Mouse (Mus musculus) hindbrain, embryonic 15.5 days (tissue): ENCODE measurements around the gene Klhl11. TPM values are rescaled to one million over a fixed set of nuclear protein-coding genes. Genes with fewer than 3 reads are reported as not detected.
A peak's percentile ranks its signal among the peaks of the same experiment; 100 is the strongest.

Experiments used
- ATAC-seq: fragments of 200-750 bp; cut with Nextera tagmentation; 2 replicates; pipeline ENCODE4 v1.8.0; 2017; ENCODE audit warnings: low read depth, moderate number of reproducible peaks, moderate TSS enrichment; ENCODE audit not compliant: low FRiP score
- H3K27ac ChIP-seq: fragments of 300-500 bp; sonication (generic); replicated peaks from 2 replicates; pipeline ENCODE4 v1.5.1; 2015; ENCODE audit warnings: mild to moderate bottlenecking, inconsistent platforms
- H3K27me3 ChIP-seq: fragments of 300-500 bp; sonication (generic); 2 replicates; pipeline ENCODE4 v1.6.1; 2015; ENCODE audit warnings: control low read depth, inconsistent platforms
- H3K36me3 ChIP-seq: fragments of 300-500 bp; sonication (generic); 2 replicates; pipeline ENCODE4 v1.6.1; 2015; ENCODE audit warnings: control low read depth, inconsistent platforms
- H3K4me1 ChIP-seq: fragments of 300-500 bp; sonication (generic); replicated peaks from 2 replicates; pipeline ENCODE4 v1.6.1; 2015; ENCODE audit warnings: control low read depth, inconsistent platforms
- H3K4me2 ChIP-seq: fragments of 300-500 bp; sonication (generic); 2 replicates; pipeline ENCODE4 v1.6.1; 2015; ENCODE audit warnings: moderate library complexity, mild to moderate bottlenecking, inconsistent platforms
- H3K4me3 ChIP-seq: fragments of 300-500 bp; sonication (generic); 2 replicates; pipeline ENCODE4 v1.5.1; 2015; ENCODE audit warnings: mild to moderate bottlenecking, inconsistent platforms
- H3K9ac ChIP-seq: fragments of 300-500 bp; sonication (generic); 2 replicates; pipeline ENCODE4 v1.6.1; 2015; ENCODE audit warnings: inconsistent platforms
- H3K9me3 ChIP-seq: fragments of 300-500 bp; sonication (generic); 2 replicates; pipeline ENCODE4 v1.6.1; 2016; ENCODE audit warnings: control low read depth, inconsistent platforms
- WGBS: fragments of 180-500 bp; shearing (Covaris S2); methylation state at CpG from one replicate; pipeline ENCODE4 v1.1.7; 2015; 5-methylcytosine and 5-hydroxymethylcytosine counted together
- polyA plus RNA-seq: library from polyadenylated mRNA; unstranded; fragments of >200 nt; fragmentation: Nextera tagmentation; extraction: Ambion mirVana; gene quantifications from 2 replicates; pipeline ENCODE4 v1.2.1, GENCODE M21; 2015

The Klhl11 gene
- polyA plus RNA-seq, 1 experiment from 2014 or later, result 9.8 TPM

DNA sequence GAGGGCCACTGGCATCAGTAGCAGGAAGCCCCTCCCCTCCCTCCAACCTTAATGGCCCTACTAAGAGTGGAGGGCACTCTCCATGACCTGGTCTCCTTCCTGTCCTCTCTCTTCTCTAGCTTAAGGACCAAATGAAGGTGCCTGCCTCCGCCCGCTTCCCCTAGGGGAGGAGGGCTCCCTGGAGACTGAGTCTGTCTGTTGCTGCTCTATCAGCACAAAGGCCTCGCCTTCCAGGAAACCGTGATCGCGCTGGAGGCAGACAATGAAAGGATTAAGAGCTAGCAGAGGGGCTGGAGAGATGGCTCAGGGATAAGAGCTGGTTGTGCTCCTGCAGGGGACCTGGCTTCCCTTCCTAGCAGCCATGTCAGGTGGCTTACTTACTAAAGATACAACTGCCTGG, 28.8 kb upstream of the Klhl11 start:
- Histone ChIP-seq H3K36me3 (peaks cover 82% of the 10 kb centered on the region), H3K27me3 (no peaks in the 10 kb centered on the region), H3K4me1 (no peaks in the 10 kb centered on the region), H3K27ac (no peak overlapping the region), H3K4me3 (no peak overlapping the region), H3K9me3 (no peaks in the 10 kb centered on the region), H3K4me2 (no peak overlapping the region), H3K9ac (no peak overlapping the region)
- 43% methylated on average over 6 of the region's 6 CpGs for WGBS
- no peak for ATAC-seq

DNA sequence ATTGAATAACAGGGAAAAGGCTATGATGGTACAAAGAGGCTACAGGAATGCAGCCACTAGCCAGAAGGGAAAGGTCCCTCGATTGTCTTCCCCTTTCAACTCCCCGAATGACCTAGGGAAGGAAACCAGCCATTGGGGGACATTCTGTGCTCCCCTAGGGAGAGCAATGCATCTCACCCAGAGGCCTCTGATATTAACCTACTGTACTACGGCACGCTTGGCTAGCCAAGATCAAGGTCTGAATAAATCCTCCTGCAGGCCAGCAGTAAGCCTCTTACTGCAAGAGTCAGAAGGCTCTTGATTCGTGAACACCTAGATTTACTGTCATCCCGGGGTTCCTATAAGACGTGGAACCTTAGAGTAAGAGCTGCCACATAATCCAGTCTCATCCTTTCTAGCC, 28.1 kb upstream of the Klhl11 start:
- ATAC-seq, result no peak
- WGBS, result 88% methylated on average over 7 of the region's 7 CpGs

DNA sequence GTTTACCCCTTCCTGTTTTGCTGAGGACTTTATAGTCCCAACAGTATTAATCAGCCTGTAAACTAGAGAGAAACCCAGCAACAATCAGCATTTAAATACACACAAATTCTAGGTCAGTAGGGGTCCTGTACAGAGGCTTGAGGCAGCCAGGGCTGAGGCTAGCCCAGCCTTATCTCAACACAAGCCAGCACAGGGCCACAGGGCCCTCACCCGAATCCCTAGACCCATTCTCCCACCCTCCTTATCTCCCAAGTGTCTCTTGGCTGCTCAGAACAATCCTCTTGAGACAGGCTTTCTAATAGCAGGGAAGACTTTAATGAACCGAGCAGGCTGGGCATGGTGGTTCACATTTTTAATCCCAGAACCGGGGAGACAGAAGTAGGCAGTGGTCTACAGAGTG, 27.7 kb upstream of the Klhl11 start:
- WGBS, result 85% methylated on average over 3 of the region's 3 CpGs

More for the DNA sequence above, 28.1 kb upstream of the Klhl11 start:
- Histone ChIP-seq H3K9ac (no peak overlapping the region), H3K4me3 (no peak overlapping the region), H3K27me3 (no peaks in the 10 kb centered on the region), H3K9me3 (no peaks in the 10 kb centered on the region), H3K4me2 (no peak overlapping the region), H3K36me3 (peaks cover 82% of the 10 kb centered on the region), H3K27ac (no peak overlapping the region), H3K4me1 (no peaks in the 10 kb centered on the region)

DNA sequence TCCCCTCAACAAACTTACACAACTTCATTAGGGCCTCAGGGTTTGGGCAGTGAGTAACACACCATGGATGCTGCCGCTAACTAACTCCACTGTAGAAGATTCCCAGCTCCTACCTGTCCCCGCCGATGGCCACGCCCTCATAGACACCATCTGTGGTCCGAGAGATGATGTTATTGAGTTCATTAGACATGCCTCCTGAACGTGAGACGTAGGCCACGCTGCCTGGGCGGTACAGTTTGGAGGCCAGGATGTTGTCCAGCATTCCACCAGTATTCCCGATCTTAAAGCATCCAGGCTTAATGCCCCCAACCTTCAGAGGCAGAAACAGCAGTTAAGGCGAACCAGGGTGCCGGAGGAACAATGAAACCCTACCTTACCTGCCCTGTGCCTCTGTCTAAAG, 21.2 kb upstream of the Klhl11 start:
- 92% methylated on average over 12 of the region's 12 CpGs for WGBS
- Histone ChIP-seq H3K27me3 (no peaks in the 10 kb centered on the region), H3K9me3 (no peaks in the 10 kb centered on the region), H3K9ac (no peak overlapping the region), H3K4me3 (no peak overlapping the region), H3K36me3 (peaks cover 94% of the 10 kb centered on the region), H3K4me2 (no peak overlapping the region), H3K4me1 (no peaks in the 10 kb centered on the region), H3K27ac (no peak overlapping the region)
- no peak for ATAC-seq

More for the DNA sequence above, 27.7 kb upstream of the Klhl11 start:
- Histone ChIP-seq H3K4me3 (no peak overlapping the region), H3K27ac (no peak overlapping the region), H3K9me3 (no peaks in the 10 kb centered on the region), H3K27me3 (no peaks in the 10 kb centered on the region), H3K36me3 (peaks cover 83% of the 10 kb centered on the region), H3K4me1 (no peaks in the 10 kb centered on the region), H3K9ac (no peak overlapping the region), H3K4me2 (no peak overlapping the region)
- no peak for ATAC-seq

DNA sequence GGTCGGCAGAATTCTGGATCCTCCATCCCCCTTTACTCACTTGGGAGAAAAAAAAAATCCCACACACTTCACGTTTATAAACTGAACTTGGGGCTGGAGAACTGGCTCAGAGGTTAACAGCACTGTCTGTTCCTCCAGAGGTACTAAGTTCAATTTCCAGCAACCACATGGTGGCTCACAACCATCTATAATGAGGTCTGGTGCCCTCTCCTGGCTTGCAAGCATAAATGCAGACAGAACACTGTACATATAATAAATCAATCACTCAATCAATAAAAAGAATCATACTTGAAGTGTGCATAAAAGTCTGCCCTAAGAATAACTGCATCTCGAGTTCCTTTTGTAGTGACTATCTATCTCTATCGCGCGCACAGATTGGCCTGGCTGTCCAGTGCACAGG, 18.4 kb upstream of the Klhl11 start:
- WGBS, result 92% methylated on average over 6 of the region's 6 CpGs
- ATAC-seq, result no peak
- no peak overlapping the region for H3K9ac ChIP-seq
- H3K4me2 ChIP-seq, result no peak overlapping the region
- peaks cover 87% of the 10 kb centered on the region for H3K36me3 ChIP-seq
- no peaks in the 10 kb centered on the region for H3K27me3 ChIP-seq
- H3K4me3 ChIP-seq, result no peak overlapping the region
- no peak overlapping the region for H3K27ac ChIP-seq
- H3K9me3 ChIP-seq, result no peaks in the 10 kb centered on the region
- no peaks in the 10 kb centered on the region for H3K4me1 ChIP-seq

DNA sequence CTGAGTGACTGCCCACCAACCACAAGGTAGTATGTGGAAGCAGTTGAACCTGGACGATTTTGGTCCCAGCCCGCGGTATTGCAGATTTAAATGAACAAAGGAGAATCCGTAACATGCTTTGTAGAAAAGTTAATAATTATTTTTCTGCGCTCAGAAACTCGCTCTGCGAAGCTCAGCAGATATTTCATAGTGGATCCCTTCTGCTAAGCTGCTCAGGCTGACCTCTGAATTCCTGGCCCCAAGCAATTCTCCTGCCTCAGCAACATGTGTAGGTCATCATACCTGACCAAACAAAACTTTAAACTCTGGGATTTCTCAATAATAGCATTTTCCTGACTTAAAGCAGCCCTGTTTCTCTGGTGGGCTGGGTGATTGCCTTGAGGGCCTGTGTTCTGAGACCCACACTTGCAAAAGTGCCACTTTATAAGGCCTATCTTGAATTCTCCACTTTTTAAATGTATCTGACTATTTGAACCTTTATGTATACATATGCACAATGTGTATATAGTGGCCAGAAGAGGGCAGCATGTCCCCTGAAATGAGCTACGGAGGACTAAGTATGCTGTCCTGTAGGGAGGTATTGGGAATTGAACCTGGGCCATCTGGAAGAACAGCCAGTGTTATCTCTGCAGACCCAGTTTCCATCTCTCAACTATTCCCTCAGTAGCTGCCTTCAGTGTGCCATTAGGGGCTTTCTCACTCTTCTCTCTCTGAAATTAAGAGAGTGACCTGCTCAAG, 13.4 kb upstream of the Klhl11 start:
- Histone ChIP-seq H3K4me1 (no peaks in the 10 kb centered on the region), H3K27ac (no peak overlapping the region), H3K27me3 (no peaks in the 10 kb centered on the region), H3K4me2 (no peak overlapping the region), H3K36me3 (peaks cover 86% of the 10 kb centered on the region), H3K9me3 (no peaks in the 10 kb centered on the region), H3K9ac (no peak overlapping the region), H3K4me3 (no peak overlapping the region)
- ATAC-seq, result no peak
- 88% methylated on average over 8 of the region's 8 CpGs for WGBS

DNA sequence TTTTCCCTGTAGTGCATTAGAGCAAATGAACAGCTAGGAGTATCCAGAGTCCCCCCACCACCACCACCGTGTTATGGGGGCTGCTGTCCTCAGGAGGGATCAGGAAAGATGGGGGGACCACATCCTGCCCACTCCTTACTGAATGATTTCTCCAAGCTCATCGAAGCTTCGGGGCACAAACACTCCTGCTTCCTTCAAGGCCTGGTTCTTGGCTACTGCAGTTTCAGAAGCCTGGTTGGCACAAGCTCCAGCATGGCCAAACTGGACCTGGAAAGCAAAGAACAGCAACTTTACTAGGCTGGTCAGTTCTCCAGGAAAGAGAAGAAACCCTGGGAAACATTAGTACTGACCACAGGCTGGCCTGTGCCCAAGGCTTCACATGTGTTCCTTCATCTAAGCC, 11.9 kb upstream of the Klhl11 start:
- H3K9me3 ChIP-seq, result no peaks in the 10 kb centered on the region
- WGBS, result 96% methylated on average over 3 of the region's 3 CpGs
- no peak for ATAC-seq
- no peaks in the 10 kb centered on the region for H3K4me1 ChIP-seq
- no peak overlapping the region for H3K4me2 ChIP-seq
- no peak overlapping the region for H3K4me3 ChIP-seq
- peaks cover 84% of the 10 kb centered on the region for H3K36me3 ChIP-seq
- no peak overlapping the region for H3K9ac ChIP-seq
- no peak overlapping the region for H3K27ac ChIP-seq
- H3K27me3 ChIP-seq, result no peaks in the 10 kb centered on the region

DNA sequence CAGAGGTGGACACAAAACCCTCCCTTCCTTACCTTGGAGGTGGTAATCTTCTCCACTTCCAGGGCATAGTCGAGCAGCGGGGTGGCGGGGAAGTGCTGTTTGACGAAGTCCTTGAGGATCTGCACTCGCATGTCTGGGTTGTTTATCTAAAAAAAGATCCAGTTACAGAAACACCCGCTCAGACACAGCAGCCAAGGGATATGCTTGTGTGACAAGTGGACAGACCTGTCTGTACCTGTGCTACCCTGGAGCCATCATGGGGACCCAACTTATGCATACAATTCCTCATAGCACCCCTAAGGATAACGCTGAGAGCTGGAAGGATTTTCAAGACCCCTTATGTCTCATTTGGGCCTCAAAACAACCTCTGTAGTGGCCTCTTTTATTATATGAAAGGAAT, 6.6 kb upstream of the Klhl11 start:
- no peaks in the 10 kb centered on the region for H3K27me3 ChIP-seq
- 93% methylated on average over 7 of the region's 7 CpGs for whole genome bisulfite sequencing

DNA sequence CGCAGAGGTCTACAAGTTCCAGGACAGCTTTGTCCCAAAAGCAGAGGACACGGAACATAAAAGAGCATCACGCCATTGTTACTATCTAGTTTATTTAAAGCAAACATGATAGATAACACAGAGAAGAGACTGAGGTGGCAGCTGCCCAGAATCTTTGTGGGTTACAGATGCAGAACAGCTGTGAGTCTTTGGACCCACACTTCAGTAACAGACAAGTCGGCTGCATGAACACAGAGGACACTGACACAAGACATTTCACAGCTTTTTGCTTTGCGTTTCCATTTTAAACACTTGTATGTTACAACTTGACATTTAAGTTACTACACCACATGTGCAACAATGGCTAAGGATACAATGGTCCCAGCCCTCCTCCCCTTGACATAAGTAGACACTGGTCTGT, 3.7 kb upstream of the Klhl11 start:
- peaks cover 1% of the 10 kb centered on the region; the same call in 1 of the 2 replicates for H3K4me1 ChIP-seq
- ATAC-seq, result no peak
- no peak overlapping the region for H3K4me2 ChIP-seq
- no peaks in the 10 kb centered on the region for H3K9me3 ChIP-seq
- no peak overlapping the region for H3K4me3 ChIP-seq
- H3K36me3 ChIP-seq, result peaks cover 47% of the 10 kb centered on the region
- no peak overlapping the region for H3K27ac ChIP-seq
- no peak overlapping the region for H3K9ac ChIP-seq
- 95% methylated on average over 5 of the region's 5 CpGs for WGBS
- H3K27me3 ChIP-seq, result no peaks in the 10 kb centered on the region

More for the DNA sequence above, 6.6 kb upstream of the Klhl11 start:
- H3K9me3 ChIP-seq, result no peaks in the 10 kb centered on the region
- no peak overlapping the region for H3K27ac ChIP-seq
- no peak overlapping the region for H3K9ac ChIP-seq
- no peaks in the 10 kb centered on the region for H3K4me1 ChIP-seq
- peaks cover 75% of the 10 kb centered on the region for H3K36me3 ChIP-seq
- no peak for ATAC-seq
- no peak overlapping the region for H3K4me2 ChIP-seq
- H3K4me3 ChIP-seq, result no peak overlapping the region

DNA sequence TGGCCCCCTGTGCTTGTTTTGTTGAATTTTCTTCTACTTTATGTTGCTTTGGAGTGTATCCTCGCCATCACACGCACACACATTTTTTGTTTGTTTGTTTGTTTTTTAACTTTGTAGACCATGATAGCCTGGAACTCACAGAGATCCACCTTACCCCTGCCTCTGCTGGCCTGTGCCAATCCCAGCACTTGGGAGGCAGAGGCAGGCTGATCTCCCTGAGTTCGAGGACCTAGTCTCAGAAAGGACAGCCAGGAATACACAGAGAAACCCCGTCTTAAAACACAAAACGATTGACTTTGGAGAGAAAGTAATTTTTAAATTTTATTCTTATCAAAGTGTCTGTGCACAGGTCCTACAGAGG, 374 bp upstream of the Klhl11 start:
- peak; percentile 27 for ATAC-seq
- WGBS, result 37% methylated on average over 5 of the region's 5 CpGs
- peak overlapping the region; percentile 88 for H3K4me3 ChIP-seq

DNA sequence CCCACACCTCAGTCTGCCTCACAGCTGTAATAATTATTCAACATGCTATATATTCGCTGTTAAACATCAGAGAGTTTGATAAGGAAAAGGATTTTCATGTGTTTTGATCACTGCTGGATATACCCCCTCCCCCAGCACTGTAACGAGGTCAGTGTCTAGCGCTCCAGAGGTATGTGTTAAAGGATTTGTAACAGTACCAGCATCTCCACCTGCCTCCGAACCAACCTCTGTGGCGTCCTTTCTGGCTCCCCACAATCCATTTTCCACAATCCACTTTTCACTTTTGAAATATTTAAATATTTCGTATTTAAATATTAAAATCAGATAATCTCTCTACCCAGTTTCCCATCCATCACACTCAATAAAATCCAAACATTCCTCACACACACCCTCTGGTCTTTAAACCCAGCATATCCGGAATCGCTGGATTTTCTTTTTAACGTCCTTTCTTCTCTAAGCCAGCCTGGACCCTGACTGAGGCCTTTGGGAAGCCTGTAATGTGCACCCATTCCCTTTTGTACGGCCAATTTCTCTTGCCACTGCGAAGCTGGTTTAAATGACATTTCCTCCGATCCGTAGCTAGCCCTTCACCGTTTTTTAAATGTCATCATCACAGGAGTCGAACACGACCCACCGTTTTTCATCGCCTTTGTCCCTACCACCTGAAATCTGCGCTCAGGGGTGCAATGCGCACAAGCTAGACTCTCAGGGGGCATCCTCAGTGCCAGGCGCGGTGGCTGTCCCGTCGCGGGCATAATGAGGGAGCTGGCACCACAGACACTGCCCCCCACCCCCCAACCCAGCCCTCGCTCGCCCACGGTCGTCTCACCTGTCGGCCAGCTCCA, 967 bp downstream of the Klhl11 start:
- 3% methylated on average over 30 of the region's 30 CpGs for WGBS
- Histone ChIP-seq H3K9me3 (no peaks in the 10 kb centered on the region), H3K9ac (peak overlapping the region; percentile 91), H3K27ac (peak overlapping the region; percentile 92), H3K27me3 (no peaks in the 10 kb centered on the region), H3K4me3 (peak overlapping the region; percentile 88), H3K36me3 (peaks cover 11% of the 10 kb centered on the region), H3K4me1 (peaks cover 27% of the 10 kb centered on the region), H3K4me2 (peak overlapping the region; percentile 76)
- ATAC-seq, result peak; percentile 29; the same call in 1 of the 2 replicates

More for the DNA sequence above, 374 bp upstream of the Klhl11 start:
- H3K36me3 ChIP-seq, result peaks cover 16% of the 10 kb centered on the region
- H3K27me3 ChIP-seq, result no peaks in the 10 kb centered on the region
- no peak overlapping the region for H3K9ac ChIP-seq
- peaks cover 27% of the 10 kb centered on the region for H3K4me1 ChIP-seq
- H3K4me2 ChIP-seq, result peak overlapping the region; percentile 76
- H3K9me3 ChIP-seq, result no peaks in the 10 kb centered on the region
- H3K27ac ChIP-seq, result no peak overlapping the region; the same call in 1 of the 2 replicates

DNA sequence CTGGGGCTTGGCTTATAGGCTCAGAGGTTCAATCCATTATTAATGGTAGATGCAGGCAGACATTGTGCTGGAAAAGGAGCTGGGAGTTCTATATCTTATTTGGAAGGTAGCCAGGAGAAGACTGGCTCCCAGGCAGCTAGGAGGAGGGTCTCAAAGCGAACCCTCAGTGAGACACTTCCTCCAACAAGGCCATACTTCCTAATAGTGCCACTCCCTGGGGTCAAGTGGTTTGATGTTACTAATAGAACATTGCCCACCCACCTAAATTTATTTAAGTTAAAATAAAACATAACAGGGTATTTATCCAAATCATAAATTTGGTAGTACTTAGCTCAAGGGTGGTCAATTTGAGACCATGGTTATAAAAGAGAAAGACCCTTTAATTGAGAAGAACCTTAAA, 6.7 kb downstream of the Klhl11 start:
- peaks cover 19% of the 10 kb centered on the region for H3K36me3 ChIP-seq
- H3K4me2 ChIP-seq, result no peak overlapping the region
- H3K9me3 ChIP-seq, result no peaks in the 10 kb centered on the region
- H3K27ac ChIP-seq, result no peak overlapping the region
- H3K9ac ChIP-seq, result no peak overlapping the region
- no peak overlapping the region for H3K4me3 ChIP-seq
- H3K4me1 ChIP-seq, result peaks cover 21% of the 10 kb centered on the region
- no peaks in the 10 kb centered on the region for H3K27me3 ChIP-seq
- ATAC-seq, result no peak
- WGBS, result 81% methylated on average over 1 of the region's 1 CpGs
